In the genomic region with DNA sequence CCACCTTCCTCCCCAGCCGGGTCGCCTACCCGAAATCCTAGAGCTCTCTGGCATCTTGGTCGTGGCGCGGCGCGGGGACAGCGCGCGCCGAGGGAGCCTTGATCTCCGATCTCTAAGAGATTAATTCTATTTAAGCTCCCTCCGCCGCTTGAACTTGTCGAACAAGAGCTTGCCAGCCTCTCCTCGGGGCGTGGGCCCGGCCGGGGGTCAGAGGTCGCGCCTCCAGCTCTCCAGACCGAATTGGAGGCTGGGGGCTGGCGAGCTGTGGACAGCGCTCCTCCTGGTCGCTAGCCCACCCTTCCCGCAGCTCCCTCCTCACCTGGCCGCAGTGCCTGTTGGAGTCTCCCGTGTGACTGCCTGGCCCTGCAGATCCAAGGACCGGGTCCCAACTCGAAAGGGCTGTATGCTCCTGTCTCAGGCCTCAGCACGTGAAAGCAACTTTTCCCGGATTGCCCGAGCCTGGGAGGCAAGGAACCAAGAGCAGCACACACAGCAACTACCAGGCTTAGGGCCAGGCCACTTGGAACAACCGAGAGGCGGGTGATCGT, we compare ENCODE assay signal across 10 mouse cellular contexts. TPM values are rescaled to one million over a fixed set of nuclear protein-coding genes. Genes with fewer than 3 reads are reported as not detected.
DNase-seq lines count a peak whose midpoint lies in the region; ATAC-seq lines count a peak whose summit lies in the region.
"Had no signal": no experiment of that assay in that cellular context is flagged by ENCODE, and none has a peak within 500 bp of the region (broad histone marks: within the 10 kb centered on the region; RNA-seq: fewer than 3 reads in every experiment).

No protein-coding gene starts in this region.

- peaks cover 35% of the 10 kb centered on the region for H3K4me1 ChIP-seq in heart, embryonic 15.5 days (replicated peaks)
- peaks cover 83% of the 10 kb centered on the region for H3K4me1 ChIP-seq in forebrain, embryonic 13.5 days
- peaks cover 83% of the 10 kb centered on the region for H3K4me1 ChIP-seq in midbrain, embryonic 10.5 days

- DNase-seq in heart, postnatal 10 days = no peak
- DNase-seq in Muller cell, postnatal 12 days (ENCODE audit: inconsistent ontology term) = peak; percentile 76
- peak; percentile 85 for DNase-seq in midbrain, embryonic 10.5 days (ENCODE audit: low spot score)
- no peak for DNase-seq in frontal cortex, adult 2 months (ENCODE audit: extremely low spot score in 1 of 2, low spot score in 1 of 2)
- no peak for DNase-seq in cerebellum, adult 18-20 months
- DNase-seq in cerebellum, adult 8-10 months = no peak

- 1% methylated on average over 37 of the region's 37 CpGs for WGBS in heart, embryonic 15.5 days
- WGBS in forebrain, embryonic 13.5 days = under 1% methylated on average over 37 of the region's 37 CpGs
- under 1% methylated on average over 37 of the region's 37 CpGs for WGBS in midbrain, embryonic 10.5 days

- peak overlapping the region; percentile 54 for H3K4me2 ChIP-seq in heart, embryonic 15.5 days
- peak overlapping the region; percentile 89 for H3K4me2 ChIP-seq in forebrain, embryonic 13.5 days

- peak overlapping the region; percentile 36 for H3K4me3 ChIP-seq in heart, embryonic 15.5 days
- H3K4me3 ChIP-seq in forebrain, embryonic 13.5 days = peak overlapping the region; percentile 81
- H3K4me3 ChIP-seq in midbrain, embryonic 10.5 days = peak overlapping the region; percentile 67

- ATAC-seq in heart, embryonic 15.5 days (replicated peaks; ENCODE audit: insufficient number of reproducible peaks, insufficient read depth, low FRiP score, low read depth) = no peak
- ATAC-seq in forebrain, embryonic 13.5 days = no peak
- ATAC-seq: CD4-positive, CD25-positive, alpha-beta regulatory T cell, adult 4 months had no signal

- intact Hi-C loops in heart, postnatal 10 days (cut with DNase I) = no loop called here

- H3K9ac ChIP-seq in heart, embryonic 15.5 days = no peak overlapping the region
- peak overlapping the region; percentile 98 for H3K9ac ChIP-seq in forebrain, embryonic 13.5 days

- no peak overlapping the region for H3K27ac ChIP-seq in heart, embryonic 15.5 days
- peak overlapping the region; percentile 96 for H3K27ac ChIP-seq in forebrain, embryonic 13.5 days
- H3K27ac ChIP-seq in midbrain, embryonic 10.5 days (replicated peaks) = peak overlapping the region; percentile 87

- peaks cover 98% of the 10 kb centered on the region for H3K27me3 ChIP-seq in heart, embryonic 15.5 days
- H3K27me3 ChIP-seq in forebrain, embryonic 13.5 days = peaks cover 7% of the 10 kb centered on the region
- H3K27me3 ChIP-seq in midbrain, embryonic 10.5 days (ENCODE audit: low read depth, poor library complexity, severe bottlenecking) = peaks cover 100% of the 10 kb centered on the region

- no peaks in the 10 kb centered on the region for H3K36me3 ChIP-seq in heart, embryonic 15.5 days
- no peaks in the 10 kb centered on the region; the same call in 1 of the 2 replicates for H3K36me3 ChIP-seq in forebrain, embryonic 13.5 days (ENCODE audit: poor library complexity, severe bottlenecking)
- H3K36me3 ChIP-seq in midbrain, embryonic 10.5 days = peaks cover 3% of the 10 kb centered on the region; the same call in 1 of the 2 replicates

- no peaks in the 10 kb centered on the region for H3K9me3 ChIP-seq in heart, embryonic 15.5 days (replicated peaks)
- H3K9me3 ChIP-seq in forebrain, embryonic 13.5 days (replicated peaks) = no peaks in the 10 kb centered on the region
- peaks cover 4% of the 10 kb centered on the region; the same call in 1 of the 2 replicates for H3K9me3 ChIP-seq in midbrain, embryonic 10.5 days (replicated peaks)

RNA-seq across cellular contexts. Expression of a gene that starts 0.9 kb away (rescaled TPM):
- 17.0 and 20.1 TPM in 2 replicates for polyA plus RNA-seq in heart, embryonic 15.5 days (2015; fragmentation: Nextera tagmentation; extraction: Ambion mirVana)
- 10 to 100 TPM; 19.6 to 20.1 TPM for total RNA-seq in heart, postnatal 10 days (2021)
- polyA plus RNA-seq in forebrain, embryonic 13.5 days (2015; fragmentation: Nextera tagmentation; extraction: Ambion mirVana) = 57.1 and 63.2 TPM in 2 replicates
- 22.8 and 26.7 TPM in 2 replicates for polyA plus RNA-seq in midbrain, embryonic 10.5 days (2016; fragmentation: Nextera tagmentation; extraction: Ambion mirVana)
- 42.6 and 45.7 TPM in 2 replicates for polyA plus RNA-seq in frontal cortex, adult 2 months (2012; rRNA removed)

RNA-seq across cellular contexts. Expression of a gene that starts 1.1 kb away (rescaled TPM):
- polyA plus RNA-seq in heart, embryonic 15.5 days (2015; fragmentation: Nextera tagmentation; extraction: Ambion mirVana) = not detected in 2 replicates
- not detected for total RNA-seq in heart, postnatal 10 days (2021)
- 71.0 and 77.0 TPM in 2 replicates for polyA plus RNA-seq in forebrain, embryonic 13.5 days (2015; fragmentation: Nextera tagmentation; extraction: Ambion mirVana)
- 25.3 and 26.3 TPM in 2 replicates for polyA plus RNA-seq in midbrain, embryonic 10.5 days (2016; fragmentation: Nextera tagmentation; extraction: Ambion mirVana)
- 13.8 and 14.4 TPM in 2 replicates for polyA plus RNA-seq in frontal cortex, adult 2 months (2012; rRNA removed)
- total RNA-seq: neutrophil, adult 5-6 weeks had no signal
- polyA plus RNA-seq: CD4-positive, CD25-positive, alpha-beta regulatory T cell, adult 4 months had no signal

Comparison
In these comparisons a context has a peak if more than half of its experiments do, and no peak if none do; other contexts are left out.
1. DNase-seq: peak in Muller cell, postnatal 12 days (single experiment) and midbrain, embryonic 10.5 days (single experiment); none in heart, postnatal 10 days (0 of 2), frontal cortex, adult 2 months (0 of 2), cerebellum, adult 18-20 months (0 of 2) and cerebellum, adult 8-10 months (single experiment).
2. RNA of a gene that starts 1.1 kb away (polyA plus RNA-seq): 71.0 to 77.0 TPM in forebrain, embryonic 13.5 days, 25.3 to 26.3 TPM in midbrain, embryonic 10.5 days and 13.8 to 14.4 TPM in frontal cortex, adult 2 months; not detected in heart, embryonic 15.5 days; every median in the first group is over 10 times any median in the second.
3. Peak in every context shown above with its lines, with median percentiles within 50 percentile points of each other: H3K4me3 ChIP-seq.